Mouse (Mus musculus): ENCODE measurements around the gene Ciao2b. TPM values are rescaled to one million over a fixed set of nuclear protein-coding genes. Genes with fewer than 3 reads are reported as not detected.

The Ciao2b gene
- total and polyA plus RNA-seq, 3 experiments = 72.2 to 81.1 (median 76.4) TPM

GRCm38 (mm10) chr8:104606329-104606728, 35.4 kb downstream of the Ciao2b start (continued):
- no peak for TF ChIP-seq MXI1 (IDR thresholded peaks at IDR 0.05; ENCODE audit: low read depth, low read length)

GRCm38 (mm10) chr8:104603245-104603593, 38.5 kb downstream of the Ciao2b start:
- peaks cover 4 to 31% of the 10 kb centered on the region in 2 experiments; a peak in 3 of 4 replicates for H3K4me1 ChIP-seq (ENCODE audit: control insufficient read depth in 1 of 2, insufficient read depth in 2 of 2)
- no peak overlapping the region for H3K4me2 ChIP-seq (ENCODE audit: insufficient read depth, low read depth, poor library complexity, severe bottlenecking)
- TF ChIP-seq NRF1 (IDR thresholded peaks at IDR 0.05; ENCODE audit: low read depth, low read length) (no peak), ZNF384 (IDR thresholded peaks at IDR 0.05; ENCODE audit: low read depth, low read length) (no peak), ZKSCAN1 (IDR thresholded peaks at IDR 0.05; ENCODE audit: borderline replicate concordance, low read depth, low read length) (no peak), IRF4 (IDR thresholded peaks at IDR 0.05; ENCODE audit: low read depth, low read length) (no peak), MAFK (IDR thresholded peaks at IDR 0.05; ENCODE audit: insufficient replicate concordance, low read length) (no peak), SIN3A (IDR thresholded peaks at IDR 0.05; ENCODE audit: low read length) (no peak), ZC3H11A (IDR thresholded peaks at IDR 0.05; ENCODE audit: low read depth, low read length) (no peak)
- no peak for DNase-seq (ENCODE audit: extremely low read depth)
- H3K27ac ChIP-seq (ENCODE audit: insufficient read depth, low read depth) = no peak overlapping the region
- peaks cover 0 to 11% of the 10 kb centered on the region in 2 experiments for H3K36me3 ChIP-seq (replicated peaks in 1 of 2; ENCODE audit: control insufficient read depth in 1 of 2, insufficient read depth in 1 of 2, low read length in 1 of 2)
- no peak overlapping the region for H3K4me3 ChIP-seq (replicated peaks in 1 of 3; ENCODE audit: low read depth in 2 of 3, low read length in 2 of 3, poor library complexity in 1 of 3)
- no peaks in the 10 kb centered on the region for H3K27me3 ChIP-seq (replicated peaks)
- no peaks in the 10 kb centered on the region for H3K79me2 ChIP-seq (replicated peaks; ENCODE audit: control insufficient read depth, extremely low read depth, insufficient read depth, poor library complexity, severe bottlenecking)
- in situ Hi-C loops (cut with MboI; ENCODE audit: low pct_ligation_motif_present, low pct_unique_long_range_greater_than_20kb, low sequenced_read_pairs) (loop anchor here (10.0 kb wide), 1 partner anchor 142 kb away; no protein-coding TSS in a partner anchor), dilution Hi-C loops (cut with MboI; ENCODE audit: extremely low pct_ligation_motif_present, extremely low pct_unique_long_range_greater_than_20kb, low sequenced_read_pairs) (no loop called here)
- H3K9ac ChIP-seq (ENCODE audit: insufficient read depth, low read depth) = no peak overlapping the region
- H3K9me3 ChIP-seq (replicated peaks; ENCODE audit: low read length) = no peaks in the 10 kb centered on the region

GRCm38 (mm10) chr8:104602468-104603244, 39.1 kb downstream of the Ciao2b start:
- Histone ChIP-seq H3K4me3 (replicated peaks in 1 of 3; ENCODE audit: low read depth in 2 of 3, low read length in 2 of 3, poor library complexity in 1 of 3) (no peak overlapping the region), H3K27ac (ENCODE audit: insufficient read depth, low read depth) (no peak overlapping the region), H3K9ac (ENCODE audit: insufficient read depth, low read depth) (no peak overlapping the region), H3K27me3 (replicated peaks) (no peaks in the 10 kb centered on the region), H3K9me3 (replicated peaks; ENCODE audit: low read length) (no peaks in the 10 kb centered on the region), H3K4me2 (ENCODE audit: insufficient read depth, low read depth, poor library complexity, severe bottlenecking) (no peak overlapping the region), H3K36me3 (replicated peaks in 1 of 2; ENCODE audit: control insufficient read depth in 1 of 2, insufficient read depth in 1 of 2, low read length in 1 of 2) (peaks cover 0 to 14% of the 10 kb centered on the region in 2 experiments), H3K4me1 (ENCODE audit: control insufficient read depth in 1 of 2, insufficient read depth in 2 of 2) (peaks cover 4 to 25% of the 10 kb centered on the region in 2 experiments; a peak in 3 of 4 replicates), H3K79me2 (replicated peaks; ENCODE audit: control insufficient read depth, extremely low read depth, insufficient read depth, poor library complexity, severe bottlenecking) (no peaks in the 10 kb centered on the region)
- DNase-seq (ENCODE audit: extremely low read depth) = peak; percentile 88
- dilution Hi-C loops (cut with MboI; ENCODE audit: extremely low pct_ligation_motif_present, extremely low pct_unique_long_range_greater_than_20kb, low sequenced_read_pairs) (no loop called here), in situ Hi-C loops (cut with MboI; ENCODE audit: low pct_ligation_motif_present, low pct_unique_long_range_greater_than_20kb, low sequenced_read_pairs) (loop anchor here (10.0 kb wide), 1 partner anchor 142 kb away; no protein-coding TSS in a partner anchor)
- TF ChIP-seq IRF4 (IDR thresholded peaks at IDR 0.05; ENCODE audit: low read depth, low read length) = peak; percentile 53
- TF ChIP-seq ETS1 (conservative IDR thresholded peaks at IDR 0.05; ENCODE audit: low read depth, low read length) = no peak
- 0 out of 2 replicates have a peak, but pooled peaks have one; percentile 35 for TF ChIP-seq MEF2A (IDR thresholded peaks at IDR 0.05; ENCODE audit: borderline replicate concordance, low read depth, low read length)
- no peak for TF ChIP-seq JUN (IDR thresholded peaks at IDR 0.05; ENCODE audit: insufficient read depth, low read depth, low read length)
- TF ChIP-seq MYC (IDR thresholded peaks at IDR 0.05; ENCODE audit: low read depth, low read length) = peak; percentile 56; the same call in 1 of the 2 replicates
- TF ChIP-seq ZKSCAN1 (IDR thresholded peaks at IDR 0.05; ENCODE audit: borderline replicate concordance, low read depth, low read length) = no peak
- TF ChIP-seq JUND (conservative IDR thresholded peaks at IDR 0.05; ENCODE audit: low read depth, low read length) = 0 out of 2 replicates have a peak, but pooled peaks have one; percentile 17
- TF ChIP-seq BHLHE40 (IDR thresholded peaks at IDR 0.05; ENCODE audit: low read depth, low read length) = no peak
- no peak for TF ChIP-seq UBTF (IDR thresholded peaks at IDR 0.05; ENCODE audit: low read depth, low read length)
- TF ChIP-seq NRF1 (IDR thresholded peaks at IDR 0.05; ENCODE audit: low read depth, low read length) = no peak
- TF ChIP-seq ZNF384 (IDR thresholded peaks at IDR 0.05; ENCODE audit: low read depth, low read length) = no peak
- 0 out of 2 replicates have a peak, but pooled peaks have one; percentile 34 for TF ChIP-seq MAZ (IDR thresholded peaks at IDR 0.05; ENCODE audit: low read depth, low read length)
- TF ChIP-seq MAX (IDR thresholded peaks at IDR 0.05; ENCODE audit: low read length) = no peak
- TF ChIP-seq ELF1 (IDR thresholded peaks at IDR 0.05; ENCODE audit: low read depth, low read length) = peak; percentile 40; the same call in 1 of the 2 replicates
- no peak for TF ChIP-seq EP300 (IDR thresholded peaks at IDR 0.05; ENCODE audit: low read length)
- no peak for TF ChIP-seq TBP (conservative IDR thresholded peaks at IDR 0.05; ENCODE audit: low read depth, low read length)
- no peak for TF ChIP-seq POLR2A (IDR thresholded peaks at IDR 0.05; ENCODE audit: low read depth, low read length)
- no peak; the same call in 1 of the 2 replicates for TF ChIP-seq ZC3H11A (IDR thresholded peaks at IDR 0.05; ENCODE audit: low read depth, low read length)
- peak; percentile 87 to 99 for TF ChIP-seq CTCF (conservative IDR thresholded peaks at IDR 0.05 in 1 of 2, IDR thresholded peaks at IDR 0.05 in 1 of 2; ENCODE audit: low read depth in 2 of 2, low read length in 2 of 2)
- TF ChIP-seq NELFE (IDR thresholded peaks at IDR 0.05; ENCODE audit: low read depth, low read length) = peak; percentile 63; the same call in 1 of the 2 replicates
- TF ChIP-seq CHD2 (IDR thresholded peaks at IDR 0.05; ENCODE audit: low read length) = no peak
- TF ChIP-seq SIN3A (IDR thresholded peaks at IDR 0.05; ENCODE audit: low read length) = no peak
- TF ChIP-seq USF1 (IDR thresholded peaks at IDR 0.05; ENCODE audit: low read depth, low read length) = no peak
- no peak for TF ChIP-seq GABPA (IDR thresholded peaks at IDR 0.05; ENCODE audit: insufficient replicate concordance, low read depth, low read length)
- no peak for TF ChIP-seq E2F4 (IDR thresholded peaks at IDR 0.05; ENCODE audit: insufficient replicate concordance, low read depth, low read length)

Measured in CH12.LX (cell line).